Mouse (Mus musculus): ENCODE measurements around the gene Prps2. TPM values are rescaled to one million over a fixed set of nuclear protein-coding genes. Genes with fewer than 3 reads are reported as not detected.
"Not testable (repeated sequence)": the region's sequence is repeated elsewhere in the genome, so short reads cannot be mapped to it uniquely, and the experiment has no call there.

The Prps2 gene
- polyA plus RNA-seq (2015; fragmentation: Nextera tagmentation; extraction: Ambion mirVana): 17.7 and 18.6 TPM in 2 replicates

DNA sequence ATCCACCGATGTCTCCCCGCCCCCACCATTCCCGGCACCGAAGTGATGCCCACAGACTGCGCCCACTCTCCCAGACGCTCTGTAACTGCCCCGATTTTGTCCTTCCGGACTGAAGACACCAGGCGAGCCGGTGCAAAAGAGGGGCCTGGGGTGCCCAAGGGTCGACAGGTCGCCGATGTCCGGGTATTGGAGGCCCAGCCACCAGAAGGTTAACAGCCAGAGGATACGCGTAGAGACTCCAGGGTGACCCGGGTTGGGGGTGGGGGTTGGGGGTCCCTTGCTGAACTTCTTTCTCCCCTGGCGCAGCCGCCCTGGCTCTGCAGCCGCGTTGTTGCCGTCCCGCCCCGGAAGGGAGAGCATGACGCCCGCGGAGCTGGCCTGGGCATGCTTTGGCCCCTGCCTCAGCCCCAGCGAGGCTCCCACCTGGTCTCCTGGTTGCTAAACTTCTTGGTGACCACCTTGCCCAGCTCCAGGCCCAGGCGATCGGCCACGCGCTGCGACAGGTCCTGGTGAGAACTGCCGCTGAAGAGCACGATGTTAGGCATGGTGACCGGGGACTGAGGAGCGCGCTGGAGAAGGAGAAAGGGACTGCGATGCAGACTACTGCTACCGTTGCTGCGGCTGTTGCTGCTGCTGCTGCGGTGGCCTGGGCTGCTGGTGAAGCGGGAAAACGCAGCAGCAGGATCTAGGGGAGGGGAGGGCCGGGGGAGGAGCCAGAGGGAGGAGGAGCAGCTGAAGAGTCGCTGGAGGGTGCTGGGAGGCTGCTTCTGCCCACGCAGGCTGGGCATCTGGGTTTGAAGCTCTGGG lies at the start of gene Prps2:
TSS of gene Prps2 (minus strand) at position 703 of the 807 bp plus-strand sequence.
- peak; percentile 84 for ATAC-seq (ENCODE audit: insufficient number of reproducible peaks, insufficient read depth, low FRiP score, low TSS enrichment, low read depth)
- Histone ChIP-seq H3K27ac (peak within 1 kb of the TSS; percentile 64), H3K4me1 (no peaks in the 10 kb centered on the region), H3K27me3 (peaks cover 64% of the 10 kb centered on the region), H3K4me2 (peak within 1 kb of the TSS; percentile 69), H3K9me3 (no peaks in the 10 kb centered on the region), H3K36me3 (no peaks in the 10 kb centered on the region), H3K9ac (peak within 1 kb of the TSS; percentile 73), H3K4me3 (peak within 1 kb of the TSS; percentile 57)
- 19% methylated on average over 46 of the region's 47 CpGs for WGBS

DNA sequence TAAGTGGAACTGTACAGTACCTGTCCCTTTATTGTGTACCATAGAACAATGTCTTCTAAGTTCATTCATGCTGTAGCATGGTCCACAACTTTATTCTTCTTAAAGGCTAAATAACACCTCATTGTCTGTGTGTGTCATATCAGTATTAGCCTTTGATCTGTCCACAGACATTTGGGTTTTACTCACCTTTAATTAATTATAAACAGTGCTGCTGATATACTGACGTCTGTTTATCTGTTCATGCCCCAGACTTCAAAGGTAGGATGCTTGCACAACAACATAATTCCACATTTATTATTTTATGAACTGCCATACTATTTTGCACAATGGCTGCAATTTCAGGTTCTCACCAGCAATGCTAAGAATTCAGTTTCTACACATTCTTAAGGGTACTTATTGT lies 35.1 kb upstream of the Prps2 start:
- no peaks in the 10 kb centered on the region for H3K9me3 ChIP-seq
- no peaks in the 10 kb centered on the region for H3K36me3 ChIP-seq
- 48% methylated on average over 1 of the region's 1 CpGs for WGBS
- H3K9ac ChIP-seq: no peak overlapping the region
- no peak overlapping the region for H3K4me2 ChIP-seq
- no peaks in the 10 kb centered on the region for H3K4me1 ChIP-seq
- H3K27ac ChIP-seq: no peak overlapping the region
- H3K4me3 ChIP-seq: no peak overlapping the region
- H3K27me3 ChIP-seq: peaks cover 10% of the 10 kb centered on the region; the same call in 1 of the 2 replicates
- no peak for ATAC-seq (ENCODE audit: insufficient number of reproducible peaks, insufficient read depth, low FRiP score, low TSS enrichment, low read depth)

DNA sequence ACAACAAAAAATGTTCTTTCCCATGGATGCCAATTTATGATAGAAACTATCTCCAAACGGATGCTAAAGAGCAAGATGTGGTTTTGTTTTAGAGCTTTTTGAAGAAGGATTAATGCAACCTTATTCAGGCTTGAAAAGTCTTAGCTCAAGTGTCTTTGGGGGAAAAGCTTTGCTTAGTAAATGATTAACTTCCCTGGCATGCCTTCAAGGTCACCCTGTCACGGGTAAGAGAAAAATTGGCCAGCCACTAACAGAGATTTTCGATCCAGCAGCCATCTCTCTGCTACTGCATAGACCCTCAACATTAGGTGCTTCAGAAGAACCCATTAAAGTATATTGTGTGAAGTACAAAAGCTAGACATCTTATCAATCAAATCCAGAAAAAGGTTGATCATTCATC lies 12.4 kb upstream of the Prps2 start:
- Histone ChIP-seq H3K4me1 (no peaks in the 10 kb centered on the region), H3K27ac (no peak overlapping the region), H3K4me3 (no peak overlapping the region), H3K36me3 (no peaks in the 10 kb centered on the region), H3K4me2 (no peak overlapping the region), H3K9me3 (no peaks in the 10 kb centered on the region), H3K27me3 (peaks cover 30% of the 10 kb centered on the region), H3K9ac (no peak overlapping the region)
- no peak for ATAC-seq (ENCODE audit: insufficient number of reproducible peaks, insufficient read depth, low FRiP score, low TSS enrichment, low read depth)
- 71% methylated on average over 3 of the region's 3 CpGs for WGBS

DNA sequence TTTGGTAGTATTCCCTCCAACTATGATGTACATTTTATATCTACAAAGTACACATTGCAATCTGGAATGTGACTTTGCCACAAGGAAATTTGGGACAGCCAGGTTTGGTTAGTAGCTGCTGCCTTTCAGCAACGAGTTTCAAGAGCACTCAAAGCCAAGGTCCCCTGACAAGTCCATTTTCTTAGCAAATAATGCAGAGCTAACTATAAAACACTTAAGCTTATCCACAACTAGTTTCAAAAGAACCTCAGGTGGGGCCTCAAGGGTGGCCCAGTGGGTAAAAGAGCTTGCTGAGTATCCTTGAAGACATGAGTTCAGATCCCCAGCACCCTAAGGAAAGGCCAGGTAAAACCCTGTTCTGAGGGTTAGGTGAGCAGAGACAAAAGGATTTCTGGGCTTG lies 4.1 kb upstream of the Prps2 start:
- ATAC-seq (ENCODE audit: insufficient number of reproducible peaks, insufficient read depth, low FRiP score, low TSS enrichment, low read depth): no peak
- no peak overlapping the region for H3K27ac ChIP-seq
- H3K9ac ChIP-seq: no peak overlapping the region
- WGBS: 56% methylated on average over 1 of the region's 1 CpGs
- no peak overlapping the region for H3K4me2 ChIP-seq
- no peak overlapping the region for H3K4me3 ChIP-seq
- no peaks in the 10 kb centered on the region for H3K36me3 ChIP-seq
- no peaks in the 10 kb centered on the region for H3K4me1 ChIP-seq
- no peaks in the 10 kb centered on the region for H3K9me3 ChIP-seq
- peaks cover 35% of the 10 kb centered on the region for H3K27me3 ChIP-seq

DNA sequence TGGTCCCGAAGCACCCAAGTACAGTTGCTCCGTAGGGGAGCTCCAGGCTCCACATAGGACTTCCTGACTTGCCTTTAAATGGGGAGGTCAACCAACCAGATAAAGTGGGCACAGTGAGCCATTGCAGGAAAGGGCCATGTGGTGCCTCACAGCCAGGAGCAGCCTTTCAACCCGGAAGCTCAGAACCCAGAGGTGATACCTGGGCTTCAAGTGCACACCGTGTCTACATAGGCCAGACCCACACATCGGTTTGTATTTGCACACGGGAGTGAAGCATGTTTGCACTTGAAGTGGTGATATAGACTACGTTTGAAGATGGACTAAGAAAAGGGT lies 271 bp upstream of the Prps2 start:
- no peak for ATAC-seq (ENCODE audit: insufficient number of reproducible peaks, insufficient read depth, low FRiP score, low TSS enrichment, low read depth)
- Histone ChIP-seq H3K4me1 (no peaks in the 10 kb centered on the region), H3K36me3 (no peaks in the 10 kb centered on the region), H3K27ac (no peak overlapping the region; the same call in 1 of the 2 replicates), H3K9ac (peak overlapping the region; percentile 73; the same call in 1 of the 2 replicates), H3K9me3 (no peaks in the 10 kb centered on the region), H3K4me3 (peak overlapping the region; percentile 57), H3K4me2 (peak overlapping the region; percentile 69), H3K27me3 (peaks cover 60% of the 10 kb centered on the region)
- 43% methylated on average over 7 of the region's 7 CpGs for WGBS

DNA sequence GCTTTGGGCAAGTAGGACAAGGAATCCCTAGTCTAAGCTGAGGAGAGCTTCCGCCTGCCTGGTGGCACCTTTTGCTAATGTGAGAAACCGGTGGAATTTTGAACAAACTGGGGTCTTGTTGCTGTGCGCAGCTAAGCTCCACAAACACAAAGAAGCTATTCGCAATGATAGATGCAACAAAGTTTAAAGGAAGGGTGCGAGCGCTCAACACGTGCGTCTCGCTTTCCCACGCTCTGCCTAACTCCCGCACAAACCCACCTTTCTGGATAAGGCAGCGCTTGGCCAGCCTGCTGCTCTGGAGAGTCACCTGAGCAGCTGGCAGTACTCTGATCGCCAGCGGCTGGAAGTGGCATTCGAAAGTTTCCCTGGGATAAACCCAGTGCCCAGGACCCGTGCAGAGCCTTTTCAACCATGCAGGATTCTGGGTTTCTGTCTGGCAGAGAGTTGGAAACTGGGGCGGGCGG lies 934 bp downstream of the Prps2 start:
- Histone ChIP-seq H3K27ac (no peak overlapping the region), H3K9ac (peak overlapping the region; percentile 73), H3K36me3 (no peaks in the 10 kb centered on the region), H3K4me3 (peak overlapping the region; percentile 57), H3K4me1 (no peaks in the 10 kb centered on the region), H3K9me3 (no peaks in the 10 kb centered on the region), H3K4me2 (peak overlapping the region; percentile 69), H3K27me3 (peaks cover 61% of the 10 kb centered on the region)
- 0 out of 2 replicates have a peak, but pooled peaks have one; percentile 32 for ATAC-seq (ENCODE audit: insufficient number of reproducible peaks, insufficient read depth, low FRiP score, low TSS enrichment, low read depth)
- WGBS: 20% methylated on average over 18 of the region's 18 CpGs

DNA sequence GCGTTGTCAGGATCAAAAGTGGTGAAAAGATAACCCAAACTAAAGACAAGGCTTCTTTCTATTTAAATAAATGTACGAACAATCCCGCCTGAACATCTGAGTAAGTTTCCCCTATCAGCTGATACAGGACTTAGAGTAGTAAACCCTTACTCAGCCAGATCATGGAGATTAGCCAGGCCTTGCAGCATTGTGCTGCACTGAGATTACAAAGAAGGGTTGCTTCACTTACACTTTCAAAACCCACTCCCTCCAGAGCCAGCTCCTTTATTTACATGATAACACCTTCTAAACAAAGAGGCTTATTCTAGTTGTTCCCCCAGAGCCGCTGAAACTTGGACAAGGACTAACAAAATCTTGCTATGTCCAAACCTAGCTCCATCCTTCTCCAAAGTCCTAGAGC lies 2.5 kb downstream of the Prps2 start:
- no peak overlapping the region for H3K9ac ChIP-seq
- ATAC-seq (ENCODE audit: insufficient number of reproducible peaks, insufficient read depth, low FRiP score, low TSS enrichment, low read depth): no peak
- no peak overlapping the region for H3K27ac ChIP-seq
- WGBS: 64% methylated on average over 4 of the region's 4 CpGs
- H3K9me3 ChIP-seq: no peaks in the 10 kb centered on the region
- H3K36me3 ChIP-seq: no peaks in the 10 kb centered on the region
- no peak overlapping the region for H3K4me2 ChIP-seq
- no peaks in the 10 kb centered on the region for H3K4me1 ChIP-seq
- H3K4me3 ChIP-seq: no peak overlapping the region
- peaks cover 53% of the 10 kb centered on the region for H3K27me3 ChIP-seq

DNA sequence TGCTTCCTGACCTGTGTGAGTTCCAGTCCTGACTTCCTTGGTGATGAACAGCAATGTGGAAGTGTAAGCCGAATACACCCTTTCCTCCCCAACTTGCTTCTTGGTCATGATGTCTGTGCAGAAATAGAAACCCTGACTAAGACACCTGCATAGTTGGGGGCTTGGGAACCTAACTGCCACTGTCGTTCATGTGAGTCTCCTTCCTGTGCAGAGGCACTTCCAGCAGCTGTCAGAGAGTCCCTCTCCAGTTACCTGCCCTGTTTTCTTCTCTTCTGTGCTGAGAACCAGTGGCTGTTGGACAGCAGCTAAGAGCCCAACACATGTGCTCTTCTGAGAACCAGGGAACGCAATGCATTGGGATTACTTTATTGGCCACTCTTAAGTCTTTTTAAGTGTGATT lies 21.3 kb downstream of the Prps2 start:
- not testable (repeated sequence) for ATAC-seq (ENCODE audit: insufficient number of reproducible peaks, insufficient read depth, low FRiP score, low TSS enrichment, low read depth); H3K27ac ChIP-seq; H3K4me2 ChIP-seq; H3K9ac ChIP-seq; H3K4me3 ChIP-seq; H3K9me3 ChIP-seq; H3K4me1 ChIP-seq; H3K36me3 ChIP-seq
- peaks cover 16% of the 10 kb centered on the region for H3K27me3 ChIP-seq
- 81% methylated on average over 3 of the region's 3 CpGs for WGBS

DNA sequence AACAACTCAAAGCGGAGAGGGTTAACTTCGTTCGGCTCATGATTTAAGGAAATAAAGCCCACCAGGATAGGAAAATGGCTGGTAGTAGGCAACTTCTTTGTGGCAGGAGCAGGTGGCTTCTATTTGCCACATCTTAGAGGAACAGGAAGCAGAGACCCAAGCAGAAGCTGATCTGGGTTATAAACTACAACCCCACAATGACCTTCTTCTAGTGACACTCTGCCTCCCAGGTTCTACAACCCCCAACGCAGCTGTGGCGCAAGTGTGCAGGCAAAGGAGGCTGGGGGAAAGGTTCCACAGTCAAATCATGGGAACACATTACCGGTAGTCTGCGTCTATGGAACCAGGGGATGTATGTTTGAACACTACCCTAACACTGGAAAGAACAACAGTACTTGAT lies 22.8 kb downstream of the Prps2 start:
- no peak for ATAC-seq (ENCODE audit: insufficient number of reproducible peaks, insufficient read depth, low FRiP score, low TSS enrichment, low read depth)
- no peak overlapping the region for H3K9ac ChIP-seq
- no peak overlapping the region for H3K4me3 ChIP-seq
- 84% methylated on average over 7 of the region's 7 CpGs for WGBS
- no peaks in the 10 kb centered on the region for H3K4me1 ChIP-seq
- no peaks in the 10 kb centered on the region for H3K9me3 ChIP-seq
- peaks cover 15% of the 10 kb centered on the region for H3K27me3 ChIP-seq
- no peak overlapping the region for H3K4me2 ChIP-seq
- H3K36me3 ChIP-seq: 0 out of 2 replicates have a peak, but pooled peaks cover 4% of the 10 kb centered on the region
- no peak overlapping the region for H3K27ac ChIP-seq

DNA sequence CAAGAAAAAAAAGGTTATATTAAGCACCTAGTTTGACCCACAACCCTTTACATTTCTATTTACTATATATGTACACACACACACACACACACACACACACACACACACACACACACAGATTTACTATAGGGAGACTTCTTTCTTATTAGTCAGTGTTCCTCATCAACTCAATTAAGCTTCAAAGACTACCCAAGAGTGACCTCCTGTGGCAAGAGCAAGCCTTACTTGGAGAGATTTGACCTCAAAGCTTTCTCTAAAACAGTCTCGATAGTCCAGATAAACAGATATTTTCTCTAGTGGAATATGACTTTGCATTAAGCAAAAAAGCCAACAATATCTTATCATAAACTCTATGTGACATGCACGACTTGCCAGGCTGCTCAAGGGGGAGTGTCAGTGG lies 25.1 kb downstream of the Prps2 start:
- ATAC-seq (ENCODE audit: insufficient number of reproducible peaks, insufficient read depth, low FRiP score, low TSS enrichment, low read depth): no peak
- H3K4me2 ChIP-seq: no peak overlapping the region
- WGBS: 72% methylated on average over 2 of the region's 2 CpGs
- H3K9ac ChIP-seq: no peak overlapping the region
- no peak overlapping the region for H3K27ac ChIP-seq
- no peak overlapping the region for H3K4me3 ChIP-seq
- H3K4me1 ChIP-seq: no peaks in the 10 kb centered on the region
- H3K27me3 ChIP-seq: peaks cover 10% of the 10 kb centered on the region
- 0 out of 2 replicates have a peak, but pooled peaks cover 4% of the 10 kb centered on the region for H3K36me3 ChIP-seq
- H3K9me3 ChIP-seq: no peaks in the 10 kb centered on the region

DNA sequence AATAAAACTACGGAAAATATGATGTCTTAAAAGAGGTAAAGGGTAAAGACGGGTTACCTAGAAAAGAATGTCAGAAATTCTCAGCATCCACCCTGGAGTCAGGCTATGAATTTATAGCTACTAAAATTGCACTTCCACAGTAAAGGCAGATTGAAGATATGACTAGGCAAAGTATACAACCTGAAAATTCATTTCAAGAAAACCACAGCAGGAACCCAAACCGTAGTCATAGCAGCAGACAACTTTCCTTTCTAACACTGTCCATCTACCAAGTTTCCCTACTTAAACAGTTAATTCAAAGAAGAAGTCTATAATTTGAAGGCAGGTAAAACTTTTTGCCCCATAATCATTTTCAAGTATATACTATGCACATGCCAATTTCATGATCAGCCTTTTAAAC lies 26.6 kb downstream of the Prps2 start:
- H3K4me2 ChIP-seq: no peak overlapping the region
- no peak for ATAC-seq (ENCODE audit: insufficient number of reproducible peaks, insufficient read depth, low FRiP score, low TSS enrichment, low read depth)
- H3K36me3 ChIP-seq: no peaks in the 10 kb centered on the region
- 81% methylated on average over 3 of the region's 3 CpGs for WGBS
- H3K27ac ChIP-seq: no peak overlapping the region
- H3K9ac ChIP-seq: no peak overlapping the region
- no peak overlapping the region for H3K4me3 ChIP-seq
- H3K9me3 ChIP-seq: no peaks in the 10 kb centered on the region
- H3K4me1 ChIP-seq: no peaks in the 10 kb centered on the region
- H3K27me3 ChIP-seq: peaks cover 4% of the 10 kb centered on the region; the same call in 1 of the 2 replicates

DNA sequence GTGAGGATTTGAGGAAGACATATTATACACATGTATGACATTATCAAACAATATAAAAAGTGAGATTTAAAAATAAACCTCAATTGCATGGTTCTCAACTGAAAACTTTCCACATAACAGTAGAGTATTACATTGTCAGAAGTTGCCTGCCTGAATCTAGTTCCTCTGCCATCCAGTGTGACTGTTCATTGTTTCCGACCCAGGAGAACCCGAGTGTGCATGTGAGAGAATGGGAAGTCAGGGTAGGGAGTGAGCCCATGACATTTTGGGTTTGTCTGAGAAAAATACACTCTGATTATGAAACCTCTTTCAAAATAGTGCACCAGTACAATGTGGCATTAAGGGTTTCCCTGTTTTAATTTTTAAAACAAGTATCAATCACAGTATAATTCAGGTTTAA lies 28.9 kb downstream of the Prps2 start:
- ATAC-seq (ENCODE audit: insufficient number of reproducible peaks, insufficient read depth, low FRiP score, low TSS enrichment, low read depth): no peak
- H3K9ac ChIP-seq: no peak overlapping the region
- H3K4me2 ChIP-seq: no peak overlapping the region
- no peak overlapping the region for H3K4me3 ChIP-seq
- no peaks in the 10 kb centered on the region for H3K4me1 ChIP-seq
- H3K9me3 ChIP-seq: no peaks in the 10 kb centered on the region
- no peaks in the 10 kb centered on the region for H3K36me3 ChIP-seq
- H3K27me3 ChIP-seq: 0 out of 2 replicates have a peak, but pooled peaks cover under 1% of the 10 kb centered on the region
- H3K27ac ChIP-seq: no peak overlapping the region
- WGBS: 87% methylated on average over 2 of the region's 2 CpGs
